Mouse (Mus musculus) limb, embryonic 13.5 days (tissue): Measurements from ENCODE around the gene Atxn3. TPM values are rescaled to one million over a fixed set of nuclear protein-coding genes. Genes with fewer than 3 reads are reported as not detected.
"Not testable (repeated sequence)": the region's sequence is repeated elsewhere in the genome, so short reads cannot be mapped to it uniquely, and the experiment has no call there.

ENCODE experiments used
- ATAC-seq: fragments of 200-750 bp; cut with Nextera tagmentation; 2 replicates; pipeline ENCODE4 v1.8.0; 2017; ENCODE audit warnings: low read depth, moderate number of reproducible peaks, moderate TSS enrichment; ENCODE audit not compliant: low FRiP score
- H3K27ac ChIP-seq: fragments of 300-500 bp; sonication (generic); 2 replicates; pipeline ENCODE4 v1.5.1; 2015; ENCODE audit warnings: inconsistent platforms, mild to moderate bottlenecking, moderate library complexity
- H3K27me3 ChIP-seq: fragments of 300-500 bp; sonication (generic); 2 replicates; pipeline ENCODE4 v1.6.1; 2015; ENCODE audit warnings: mild to moderate bottlenecking, inconsistent platforms
- H3K36me3 ChIP-seq: fragments of 300-500 bp; sonication (generic); 2 replicates; pipeline ENCODE4 v1.6.1; 2015; ENCODE audit warnings: inconsistent platforms, mild to moderate bottlenecking, moderate library complexity
- H3K4me1 ChIP-seq: fragments of 300-500 bp; sonication (generic); 2 replicates; pipeline ENCODE4 v1.6.1; 2015; ENCODE audit warnings: inconsistent platforms
- H3K4me2 ChIP-seq: fragments of 300-500 bp; sonication (generic); replicated peaks from 2 replicates; pipeline ENCODE4 v1.6.1; 2015; ENCODE audit warnings: inconsistent platforms, mild to moderate bottlenecking, moderate library complexity
- H3K4me3 ChIP-seq: fragments of 300-500 bp; sonication (generic); 2 replicates; pipeline ENCODE4 v1.5.1; 2015; ENCODE audit warnings: moderate library complexity, mild to moderate bottlenecking, inconsistent platforms
- H3K9ac ChIP-seq: fragments of 300-500 bp; sonication (generic); 2 replicates; pipeline ENCODE4 v1.6.1; 2015; ENCODE audit warnings: mild to moderate bottlenecking, inconsistent platforms
- H3K9me3 ChIP-seq: fragments of 300-500 bp; sonication (generic); 2 replicates; pipeline ENCODE4 v1.6.1; 2016; ENCODE audit warnings: inconsistent platforms
- WGBS: fragments of 180-500 bp; shearing (Covaris S2); methylation state at CpG from one replicate; pipeline ENCODE4 v1.1.7; 2015; 5-methylcytosine and 5-hydroxymethylcytosine counted together
- polyA plus RNA-seq: library from polyadenylated mRNA; unstranded; fragments of >200 nt; fragmentation: Nextera tagmentation; extraction: Ambion mirVana; gene quantifications from 2 replicates; pipeline ENCODE4 v1.2.1, GENCODE M21; 2015

Atxn3 gene
- polyA plus RNA-seq, 1 experiment from 2014 or later = 9.8 TPM

DNA sequence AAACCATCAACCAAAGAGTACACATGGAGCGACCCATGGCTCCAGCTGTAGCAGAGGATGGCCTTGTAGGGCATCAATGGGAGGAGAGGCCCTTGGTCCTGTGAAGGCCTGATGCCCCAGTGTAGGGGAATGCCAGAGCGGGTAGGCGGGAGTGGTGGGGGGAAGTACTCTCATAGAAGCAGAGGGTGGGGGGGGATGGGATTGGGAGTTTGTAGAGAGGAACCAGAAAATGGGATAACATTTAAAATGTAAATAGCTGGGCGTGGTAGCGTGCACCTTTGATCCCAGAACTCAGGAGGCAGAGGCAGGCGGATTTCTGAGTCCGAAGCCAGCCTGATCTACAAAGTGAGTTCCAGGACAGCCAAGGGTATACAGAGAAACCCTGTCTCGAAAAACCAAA is 2.2 kb downstream of the Atxn3 start:
- not testable (repeated sequence) for ATAC-seq, H3K4me2 ChIP-seq, H3K4me3 ChIP-seq, H3K27me3 ChIP-seq, H3K9me3 ChIP-seq, H3K36me3 ChIP-seq, H3K9ac ChIP-seq, H3K27ac ChIP-seq
- peaks cover 12% of the 10 kb centered on the region for H3K4me1 ChIP-seq
- 95% methylated on average over 8 of the region's 8 CpGs for WGBS

DNA sequence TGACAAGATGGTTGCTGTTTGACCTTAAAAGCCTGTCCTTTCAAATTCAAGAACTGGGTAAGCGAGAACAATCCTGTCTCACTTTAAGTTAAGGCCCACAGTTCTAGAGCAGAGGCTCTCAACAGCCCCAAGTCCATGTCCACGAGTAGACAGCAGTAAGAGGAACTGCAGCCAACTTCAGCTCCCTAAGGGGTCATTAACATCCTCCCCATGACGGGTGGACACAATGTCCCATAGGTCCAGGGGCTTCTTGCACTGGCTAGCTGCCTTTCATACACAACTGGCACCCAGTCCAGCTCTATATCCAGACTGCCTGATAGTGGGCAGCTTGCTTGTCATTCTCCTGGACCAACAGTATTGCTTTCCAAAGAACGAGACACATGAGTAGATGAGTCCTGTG is 9.2 kb downstream of the Atxn3 start:
- no peak overlapping the region for H3K9ac ChIP-seq
- no peak overlapping the region for H3K4me3 ChIP-seq
- ATAC-seq = no peak
- H3K27me3 ChIP-seq = no peaks in the 10 kb centered on the region
- H3K4me2 ChIP-seq = no peak overlapping the region
- WGBS = 78% methylated on average over 4 of the region's 4 CpGs
- H3K4me1 ChIP-seq = no peaks in the 10 kb centered on the region
- no peaks in the 10 kb centered on the region for H3K9me3 ChIP-seq
- peaks cover 38% of the 10 kb centered on the region for H3K36me3 ChIP-seq
- no peak overlapping the region for H3K27ac ChIP-seq

DNA sequence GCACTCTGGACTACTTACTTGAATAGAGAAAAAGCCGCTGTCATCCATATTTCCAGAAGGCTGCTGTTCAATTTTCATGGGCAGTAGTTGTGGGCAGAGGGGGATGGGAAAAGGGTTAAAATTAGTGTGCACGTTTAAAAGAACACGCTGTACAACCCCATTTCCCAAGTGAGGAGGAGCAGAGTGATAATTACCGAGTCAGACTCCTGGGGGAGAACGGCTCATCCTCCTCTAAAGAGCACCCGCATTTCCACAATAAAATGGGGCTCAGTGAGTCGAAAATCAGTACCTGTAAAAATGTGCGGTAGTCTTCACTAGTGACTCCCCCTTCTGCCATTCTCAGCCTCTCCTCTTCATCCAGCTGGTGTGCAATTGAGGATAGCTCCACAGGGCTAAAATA is 10.1 kb downstream of the Atxn3 start:
- no peaks in the 10 kb centered on the region for H3K9me3 ChIP-seq
- H3K36me3 ChIP-seq = peaks cover 42% of the 10 kb centered on the region
- WGBS = 88% methylated on average over 8 of the region's 8 CpGs
- H3K27me3 ChIP-seq = no peaks in the 10 kb centered on the region
- H3K27ac ChIP-seq = no peak overlapping the region
- no peaks in the 10 kb centered on the region for H3K4me1 ChIP-seq
- no peak overlapping the region for H3K9ac ChIP-seq
- no peak overlapping the region for H3K4me2 ChIP-seq
- ATAC-seq = no peak
- H3K4me3 ChIP-seq = no peak overlapping the region

DNA sequence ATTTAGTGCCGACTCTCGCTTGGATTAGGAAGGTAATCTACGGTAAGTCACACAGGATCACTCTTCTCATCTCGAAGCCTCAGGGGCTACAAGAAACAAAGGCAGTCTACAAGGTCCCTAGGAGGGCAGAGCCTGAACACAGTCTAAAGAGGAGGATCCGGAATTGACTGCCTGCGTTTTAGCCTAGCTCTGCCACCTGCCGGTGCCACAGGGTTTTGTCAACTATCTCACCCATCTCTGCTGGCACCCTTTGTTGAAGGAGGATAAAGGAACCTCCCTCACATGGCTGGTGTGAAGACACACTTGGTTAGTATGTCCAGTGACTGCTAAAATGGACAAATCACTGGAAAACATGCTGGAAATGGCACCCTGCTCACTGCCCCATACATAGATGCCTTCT is 20.5 kb downstream of the Atxn3 start:
- H3K4me3 ChIP-seq = no peak overlapping the region
- H3K27me3 ChIP-seq = no peaks in the 10 kb centered on the region
- WGBS = 84% methylated on average over 7 of the region's 7 CpGs
- H3K9ac ChIP-seq = no peak overlapping the region
- no peak overlapping the region for H3K27ac ChIP-seq
- H3K4me1 ChIP-seq = no peaks in the 10 kb centered on the region
- H3K4me2 ChIP-seq = no peak overlapping the region
- H3K36me3 ChIP-seq = peaks cover 78% of the 10 kb centered on the region
- H3K9me3 ChIP-seq = peaks cover 5% of the 10 kb centered on the region; the same call in 1 of the 2 replicates
- no peak for ATAC-seq

DNA sequence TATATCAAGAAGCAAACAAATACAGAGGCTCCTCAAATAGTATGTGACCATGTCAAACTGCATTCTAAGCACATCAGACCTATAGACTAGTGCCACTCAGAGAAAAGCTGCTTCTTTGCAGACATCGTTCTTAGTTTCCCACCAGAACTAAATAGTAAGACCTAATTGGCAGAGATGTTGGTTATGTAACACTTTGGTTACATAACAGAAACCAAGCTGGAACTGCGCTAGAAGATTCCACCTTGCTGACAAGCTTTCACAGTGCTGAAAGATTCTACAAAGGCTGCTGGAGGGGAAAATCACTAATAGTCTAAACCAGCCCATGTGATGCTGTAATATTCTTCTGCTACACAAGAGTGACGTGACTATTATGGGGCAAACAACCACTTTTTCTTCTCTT is 22.8 kb downstream of the Atxn3 start:
- no peaks in the 10 kb centered on the region for H3K27me3 ChIP-seq
- H3K9me3 ChIP-seq = no peaks in the 10 kb centered on the region
- 96% methylated on average over 3 of the region's 3 CpGs for WGBS
- no peak overlapping the region for H3K27ac ChIP-seq
- H3K4me2 ChIP-seq = no peak overlapping the region
- no peak for ATAC-seq
- no peak overlapping the region for H3K4me3 ChIP-seq
- H3K4me1 ChIP-seq = no peaks in the 10 kb centered on the region
- no peak overlapping the region for H3K9ac ChIP-seq
- H3K36me3 ChIP-seq = peaks cover 79% of the 10 kb centered on the region

DNA sequence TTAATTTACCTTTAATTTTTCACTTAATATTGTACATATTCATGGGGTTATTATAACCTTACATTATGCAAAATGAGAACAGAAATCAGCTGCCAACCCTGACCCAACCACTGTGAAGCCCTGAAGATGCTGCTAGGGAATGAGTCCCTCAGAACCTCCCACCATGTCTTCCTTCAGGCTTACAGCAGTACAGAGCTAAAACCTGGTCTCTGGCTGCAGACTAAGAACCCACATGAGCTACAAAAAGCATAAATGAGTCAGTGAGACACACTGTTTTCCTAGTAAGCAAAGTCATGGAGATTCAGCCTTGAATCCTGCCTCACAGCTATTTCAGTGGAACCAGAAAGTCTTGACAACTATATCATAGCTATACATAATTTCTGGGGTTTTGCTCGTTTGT is 29.6 kb downstream of the Atxn3 start:
- 94% methylated on average over 1 of the region's 1 CpGs for WGBS
- no peak for ATAC-seq
- H3K9me3 ChIP-seq = no peaks in the 10 kb centered on the region

DNA sequence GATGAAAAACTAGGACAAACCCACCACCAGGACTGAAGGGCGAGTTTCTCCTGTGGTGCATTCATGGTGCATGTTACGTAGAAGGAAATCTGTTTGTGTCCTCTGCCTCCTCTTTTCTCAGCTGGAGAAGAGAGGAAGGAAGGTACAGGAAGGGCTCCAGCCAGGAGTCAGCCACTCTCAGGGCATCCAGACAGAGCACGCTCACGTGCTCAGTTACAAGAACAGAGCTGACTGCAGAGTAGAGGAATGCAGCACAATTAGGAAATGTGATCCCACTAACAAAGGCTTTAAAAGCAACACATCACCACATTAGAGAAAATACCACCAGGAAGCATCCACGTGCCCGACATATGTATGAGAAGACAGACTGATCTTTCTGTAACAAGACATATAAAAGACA is 35.7 kb downstream of the Atxn3 start:
- 75% methylated on average over 6 of the region's 6 CpGs for WGBS
- Histone ChIP-seq H3K4me1 (no peaks in the 10 kb centered on the region), H3K27me3 (no peaks in the 10 kb centered on the region), H3K4me3 (no peak overlapping the region), H3K4me2 (no peak overlapping the region), H3K9ac (no peak overlapping the region), H3K9me3 (no peaks in the 10 kb centered on the region), H3K27ac (no peak overlapping the region), H3K36me3 (peaks cover 43% of the 10 kb centered on the region)
- ATAC-seq = no peak

More for the DNA sequence above, 29.6 kb downstream of the Atxn3 start:
- Histone ChIP-seq H3K4me3 (no peak overlapping the region), H3K4me2 (no peak overlapping the region), H3K4me1 (no peaks in the 10 kb centered on the region), H3K9ac (no peak overlapping the region), H3K27ac (no peak overlapping the region), H3K27me3 (no peaks in the 10 kb centered on the region), H3K36me3 (peaks cover 88% of the 10 kb centered on the region)

DNA sequence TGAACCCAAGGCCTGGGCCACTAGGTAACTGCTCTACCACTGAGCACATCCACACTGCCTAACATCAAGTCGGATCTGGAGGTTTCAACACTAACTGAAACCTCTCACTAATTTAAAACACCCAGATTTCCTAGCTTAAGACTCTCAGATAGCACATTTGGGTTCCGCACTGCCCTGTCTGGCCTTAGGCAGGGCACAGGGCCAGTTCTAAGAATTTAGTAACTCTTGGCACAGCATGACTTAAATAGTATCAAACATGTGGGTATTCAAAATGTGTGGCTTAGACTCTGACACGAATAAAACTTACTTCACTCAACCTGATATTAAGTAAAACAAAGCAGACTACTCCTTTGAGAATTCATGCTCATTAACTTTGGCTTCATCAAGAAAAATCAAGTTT is 38.2 kb downstream of the Atxn3 start:
- peaks cover 22% of the 10 kb centered on the region for H3K36me3 ChIP-seq
- no peak overlapping the region for H3K9ac ChIP-seq
- no peak overlapping the region for H3K4me3 ChIP-seq
- H3K4me1 ChIP-seq = no peaks in the 10 kb centered on the region
- H3K27ac ChIP-seq = no peak overlapping the region
- H3K27me3 ChIP-seq = no peaks in the 10 kb centered on the region
- WGBS = 79% methylated on average over 3 of the region's 3 CpGs
- no peak overlapping the region for H3K4me2 ChIP-seq
- H3K9me3 ChIP-seq = no peaks in the 10 kb centered on the region
- ATAC-seq = no peak

DNA sequence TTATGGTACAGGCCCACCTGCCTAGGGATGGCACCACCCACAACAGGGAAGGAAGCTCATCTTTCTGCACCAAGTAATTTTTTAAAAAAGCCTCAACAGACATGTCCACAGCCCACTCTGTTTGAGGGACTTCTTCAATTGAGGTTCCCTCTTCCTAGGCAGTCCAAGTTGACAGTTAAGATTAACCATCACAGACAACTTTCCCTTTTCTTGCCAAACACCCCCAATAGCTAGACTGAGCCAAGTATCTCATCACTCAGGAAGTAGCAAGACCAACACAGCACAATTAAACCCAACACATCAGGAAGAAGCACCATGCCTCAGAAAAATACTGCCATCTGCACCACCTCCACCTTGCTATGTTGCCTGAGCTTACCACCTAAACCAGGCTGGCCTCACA is 40.9 kb downstream of the Atxn3 start:
- H3K4me2 ChIP-seq = no peak overlapping the region
- no peak overlapping the region for H3K27ac ChIP-seq
- no peaks in the 10 kb centered on the region for H3K9me3 ChIP-seq
- H3K9ac ChIP-seq = no peak overlapping the region
- no peak for ATAC-seq
- H3K4me1 ChIP-seq = peaks cover 4% of the 10 kb centered on the region; the same call in 1 of the 2 replicates
- H3K4me3 ChIP-seq = no peak overlapping the region
- H3K36me3 ChIP-seq = peaks cover under 1% of the 10 kb centered on the region; the same call in 1 of the 2 replicates
- H3K27me3 ChIP-seq = no peaks in the 10 kb centered on the region

DNA sequence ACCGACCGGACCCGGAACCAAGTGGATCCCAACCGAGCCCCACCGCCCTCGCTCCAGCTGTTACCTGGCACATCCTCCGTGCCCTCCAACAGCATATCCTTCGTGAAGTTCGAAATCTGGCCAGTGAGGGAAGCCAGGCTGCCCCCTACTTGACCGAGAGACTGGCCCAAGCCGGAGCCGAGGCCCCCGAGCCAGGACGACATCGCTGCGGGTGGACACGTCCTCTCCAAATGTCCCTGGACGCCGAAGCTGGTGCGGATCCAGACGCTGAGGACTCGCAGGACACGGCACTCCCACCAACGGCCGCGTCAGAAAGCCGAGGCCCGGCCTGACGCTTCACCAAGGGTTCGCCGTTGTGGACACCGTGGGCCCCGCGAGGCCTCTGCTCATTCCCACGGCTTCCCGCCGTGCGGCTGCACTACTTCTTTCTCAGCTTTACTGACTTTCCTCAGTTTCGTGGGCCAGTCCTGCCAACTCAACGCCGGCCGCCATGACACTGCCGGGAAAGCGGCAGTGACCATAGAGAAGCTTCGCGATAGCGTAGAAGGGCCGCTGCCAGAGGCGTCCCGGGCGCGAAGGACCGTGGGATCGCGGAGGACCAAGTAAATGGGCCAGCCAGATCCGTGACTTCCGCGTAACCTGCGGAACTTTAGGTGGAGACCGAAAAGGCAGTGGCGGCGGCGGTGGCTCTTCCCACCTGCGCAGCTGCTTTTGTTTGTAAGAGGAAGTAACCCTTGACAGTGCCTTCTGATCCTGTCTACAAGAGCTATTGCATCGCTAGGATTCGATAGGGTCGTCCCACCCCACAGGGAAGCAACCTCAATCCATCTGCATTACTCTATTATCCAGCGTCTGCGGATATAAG is 45.2 kb downstream of the Atxn3 start, which contains the start of gene Trip11:
Gene Trip11 (minus strand): TSS at position 642 of the 865 bp plus-strand sequence.
- H3K4me1 ChIP-seq = peaks cover 18% of the 10 kb centered on the region
- H3K4me3 ChIP-seq = peak within 1 kb of the TSS; percentile 89
- peak within 1 kb of the TSS; percentile 79 for H3K4me2 ChIP-seq
- peak within 1 kb of the TSS; percentile 91 for H3K27ac ChIP-seq
- ATAC-seq = peak; percentile 96
- H3K9ac ChIP-seq = peak within 1 kb of the TSS; percentile 94
- H3K36me3 ChIP-seq = peaks cover 16% of the 10 kb centered on the region
- H3K9me3 ChIP-seq = no peaks in the 10 kb centered on the region
- H3K27me3 ChIP-seq = no peaks in the 10 kb centered on the region
- WGBS = under 1% methylated on average over 69 of the region's 69 CpGs

DNA sequence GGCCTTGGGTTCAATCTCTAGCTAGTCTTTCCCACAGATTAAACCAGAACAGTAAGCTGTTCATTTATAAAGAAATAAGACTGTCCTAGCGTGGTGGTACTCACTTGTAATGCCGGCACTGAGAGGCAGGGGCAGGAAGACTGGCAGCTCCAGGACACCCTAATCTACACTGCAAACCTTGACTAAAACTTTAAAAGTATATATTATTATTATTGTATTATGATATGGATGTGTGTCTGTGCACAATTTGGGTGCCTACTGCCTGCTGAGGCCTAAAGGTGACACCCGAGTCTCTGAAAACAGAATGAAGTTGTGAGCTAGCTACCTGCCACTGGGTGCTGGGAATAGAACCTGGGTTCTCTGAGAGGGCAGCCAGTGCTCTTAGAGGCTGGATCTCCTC is 46.7 kb downstream of the Atxn3 start:
- H3K27ac ChIP-seq = no peak overlapping the region
- H3K4me3 ChIP-seq = peak overlapping the region; percentile 89
- peak overlapping the region; percentile 94; the same call in 1 of the 2 replicates for H3K9ac ChIP-seq
- WGBS = 87% methylated on average over 3 of the region's 3 CpGs
- H3K4me2 ChIP-seq = peak overlapping the region; percentile 79
- no peaks in the 10 kb centered on the region for H3K9me3 ChIP-seq
- no peak for ATAC-seq
- H3K27me3 ChIP-seq = no peaks in the 10 kb centered on the region
- H3K36me3 ChIP-seq = peaks cover 23% of the 10 kb centered on the region
- peaks cover 18% of the 10 kb centered on the region for H3K4me1 ChIP-seq

DNA sequence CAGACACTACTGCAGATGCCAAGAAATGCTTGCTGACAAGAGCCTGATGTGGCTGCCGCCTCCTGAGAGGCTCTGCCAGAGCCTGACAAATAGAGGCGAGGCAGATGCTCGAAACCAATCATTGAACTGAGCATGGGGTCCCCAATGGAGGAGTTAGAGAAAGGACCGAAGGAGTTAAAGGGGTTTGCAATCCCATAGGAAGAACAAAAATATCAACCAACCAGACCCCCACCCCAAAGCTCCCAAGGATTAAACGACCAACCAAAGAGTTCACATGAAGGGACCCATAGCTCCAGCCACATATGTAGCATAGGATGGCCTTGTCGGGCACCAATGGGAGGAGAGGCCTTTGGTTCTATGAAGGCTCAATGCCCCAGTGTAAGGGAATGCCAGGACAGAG is 47.7 kb downstream of the Atxn3 start:
- 92% methylated on average over 6 of the region's 6 CpGs for WGBS

DNA sequence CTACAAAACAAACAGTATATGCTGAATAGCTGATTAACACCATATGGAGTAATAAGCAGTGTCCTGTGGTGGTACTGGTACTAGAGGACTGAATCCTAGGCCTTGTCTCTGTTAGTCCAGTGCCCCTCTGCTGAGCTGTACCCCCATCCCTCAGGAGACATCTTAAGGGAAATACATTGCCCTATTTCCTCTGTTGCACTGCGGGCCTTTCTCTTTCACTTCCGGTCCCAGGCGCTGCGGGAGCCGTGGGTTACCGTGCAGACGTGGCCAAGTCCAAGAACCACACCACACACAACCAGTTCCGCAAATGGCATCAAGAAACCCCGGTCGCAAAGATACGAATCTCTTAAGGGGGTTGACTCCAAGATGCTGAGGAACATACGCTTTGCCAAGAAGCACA is 52.2 kb downstream of the Atxn3 start:
- WGBS = 90% methylated on average over 12 of the region's 12 CpGs
- Histone ChIP-seq H3K4me3 (no peak overlapping the region), H3K36me3 (peaks cover 45% of the 10 kb centered on the region), H3K4me1 (no peaks in the 10 kb centered on the region), H3K27me3 (no peaks in the 10 kb centered on the region), H3K27ac (no peak overlapping the region), H3K9ac (no peak overlapping the region), H3K4me2 (no peak overlapping the region), H3K9me3 (no peaks in the 10 kb centered on the region)
- no peak for ATAC-seq

More for the DNA sequence above, 47.7 kb downstream of the Atxn3 start:
- no peak overlapping the region for H3K27ac ChIP-seq
- H3K9ac ChIP-seq = no peak overlapping the region
- peaks cover 29% of the 10 kb centered on the region for H3K36me3 ChIP-seq
- ATAC-seq = no peak
- H3K27me3 ChIP-seq = no peaks in the 10 kb centered on the region
- no peak overlapping the region for H3K4me3 ChIP-seq
- peaks cover 18% of the 10 kb centered on the region for H3K4me1 ChIP-seq
- no peaks in the 10 kb centered on the region for H3K9me3 ChIP-seq
- no peak overlapping the region for H3K4me2 ChIP-seq
